Mouse (Mus musculus) forebrain, embryonic 14.5 days (tissue): Measurements from ENCODE around the gene Cldn34b3. TPM values are rescaled to one million over a fixed set of nuclear protein-coding genes. Genes with fewer than 3 reads are reported as not detected.
"Not testable (repeated sequence)": the region's sequence is repeated elsewhere in the genome, so short reads cannot be mapped to it uniquely, and the experiment has no call there.

Experiments used
- ATAC-seq: fragments of 200-750 bp; cut with Nextera tagmentation; 2 replicates; pipeline ENCODE4 v1.8.0; 2017; ENCODE audit warnings: mild to moderate bottlenecking, moderate library complexity
- DNase-seq: peaks from one replicate; pipeline ENCODE4 v3.0.0-alpha.2; 2015; ENCODE audit warnings: low spot score
- H3K27ac ChIP-seq: fragments of 300-500 bp; sonication (generic); 2 replicates; pipeline ENCODE4 v1.5.1; 2014; ENCODE audit warnings: low read depth, mild to moderate bottlenecking, control low read depth, low read length, moderate library complexity
- H3K27me3 ChIP-seq: fragments of 300-500 bp; sonication (generic); replicated peaks from 2 replicates; pipeline ENCODE4 v1.6.1; 2014; ENCODE audit warnings: low read length, control low read depth, mixed read lengths; ENCODE audit not compliant: control insufficient read depth, insufficient read depth
- H3K36me3 ChIP-seq: fragments of 300-500 bp; sonication (generic); 2 replicates; pipeline ENCODE4 v1.6.1; 2014; ENCODE audit warnings: low read length, control low read depth; ENCODE audit not compliant: control insufficient read depth, insufficient read depth
- H3K4me1 ChIP-seq: fragments of 300-500 bp; sonication (generic); 2 replicates; pipeline ENCODE4 v1.6.1; 2014; ENCODE audit warnings: antibody characterized with exemption, low read length, control low read depth; ENCODE audit not compliant: control insufficient read depth, insufficient read depth
- H3K4me2 ChIP-seq: fragments of 300-500 bp; sonication (generic); 2 replicates; pipeline ENCODE4 v1.6.1; 2014; ENCODE audit warnings: mild to moderate bottlenecking, control low read depth, low read length
- H3K4me3 ChIP-seq: fragments of 300-500 bp; sonication (generic); 2 replicates; pipeline ENCODE4 v1.5.1; 2014; ENCODE audit warnings: low read depth, low read length, control low read depth
- H3K9ac ChIP-seq: fragments of 300-500 bp; sonication (generic); 2 replicates; pipeline ENCODE4 v1.6.1; 2014; ENCODE audit warnings: mild to moderate bottlenecking, low read length, control low read depth, moderate library complexity
- H3K9me3 ChIP-seq: fragments of 300-500 bp; sonication (generic); replicated peaks from 2 replicates; pipeline ENCODE4 v1.6.1; 2016; ENCODE audit warnings: low read length, control low read depth, mixed read lengths; ENCODE audit not compliant: control insufficient read depth
- WGBS: fragments of 180-500 bp; shearing (Covaris S2); extraction: QIAGEN DNeasy Blood & Tissue Kit; methylation state at CpG from one replicate; pipeline ENCODE4 v1.1.7; 2014; 5-methylcytosine and 5-hydroxymethylcytosine counted together
- polyA plus RNA-seq: library from polyadenylated mRNA; unstranded; fragments of >200 nt; fragmentation: Nextera tagmentation; extraction: Ambion mirVana; gene quantifications from 2 replicates; pipeline ENCODE4 v1.2.1, GENCODE M21; 2014

Cldn34b3 gene
- polyA plus RNA-seq = not detected in 2 replicates

GRCm38 (mm10) chrX:76264004-76264403 lies at the start of gene Cldn34b3:
Gene Cldn34b3 (plus strand): TSS chrX:76264304.
- not testable (repeated sequence) for DNase-seq, H3K9me3 ChIP-seq, H3K27ac ChIP-seq, H3K9ac ChIP-seq, H3K36me3 ChIP-seq, H3K4me3 ChIP-seq, H3K27me3 ChIP-seq, H3K4me2 ChIP-seq, ATAC-seq, H3K4me1 ChIP-seq
- WGBS = 93% methylated on average over 1 of the region's 1 CpGs

Other genes starting within 250 kb of the Cldn34b3 start
- gene Cldn34b4, start 129.0 kb downstream of the Cldn34b3 start, polyA plus RNA-seq = not detected in 2 replicates